Mouse (Mus musculus) forebrain, embryonic 16.5 days (tissue): ENCODE data around the gene Bach1. TPM values are rescaled to one million over a fixed set of nuclear protein-coding genes. Genes with fewer than 3 reads are reported as not detected.

Source experiments
- ATAC-seq: fragments of 200-750 bp; cut with Nextera tagmentation; 2 replicates; pipeline ENCODE4 v1.8.0; 2017; ENCODE audit warnings: mild to moderate bottlenecking, moderate library complexity
- H3K27ac ChIP-seq: fragments of 300-500 bp; sonication (generic); 2 replicates; pipeline ENCODE4 v1.5.1; 2014; ENCODE audit warnings: low read length, control low read depth
- H3K27me3 ChIP-seq: fragments of 300-500 bp; sonication (generic); replicated peaks from 2 replicates; pipeline ENCODE4 v1.6.1; 2014; ENCODE audit warnings: low read length; ENCODE audit not compliant: control insufficient read depth, insufficient read depth
- H3K36me3 ChIP-seq: fragments of 300-500 bp; sonication (generic); 2 replicates; pipeline ENCODE4 v1.6.1; 2014; ENCODE audit not compliant: control insufficient read depth, insufficient read depth
- H3K4me1 ChIP-seq: fragments of 300-500 bp; sonication (generic); replicated peaks from 2 replicates; pipeline ENCODE4 v1.6.1; 2014; ENCODE audit warnings: low read length; ENCODE audit not compliant: control insufficient read depth, insufficient read depth
- H3K4me2 ChIP-seq: fragments of 300-500 bp; sonication (generic); 2 replicates; pipeline ENCODE4 v1.6.1; 2014; ENCODE audit warnings: mild to moderate bottlenecking, low read length, control low read depth
- H3K4me3 ChIP-seq: fragments of 300-500 bp; sonication (generic); replicated peaks from 2 replicates; pipeline ENCODE4 v1.5.1; 2014; ENCODE audit warnings: mild to moderate bottlenecking, low read length, control low read depth
- H3K9ac ChIP-seq: fragments of 300-500 bp; sonication (generic); replicated peaks from 2 replicates; pipeline ENCODE4 v1.6.1; 2014; ENCODE audit warnings: low read depth, low read length, control low read depth
- H3K9me3 ChIP-seq: fragments of 300-500 bp; sonication (generic); 2 replicates; pipeline ENCODE4 v1.6.1; 2016; ENCODE audit warnings: low read length; ENCODE audit not compliant: control insufficient read depth
- WGBS: fragments of 180-500 bp; shearing (Covaris S2); extraction: QIAGEN DNeasy Blood & Tissue Kit; methylation state at CpG from one replicate; pipeline ENCODE4 v1.1.7; 2014; 5-methylcytosine and 5-hydroxymethylcytosine counted together
- polyA plus RNA-seq: library from polyadenylated mRNA; unstranded; fragments of >200 nt; fragmentation: Nextera tagmentation; extraction: Ambion mirVana; gene quantifications from 2 replicates; pipeline ENCODE4 v1.2.1, GENCODE M21; 2015

The Bach1 gene
- polyA plus RNA-seq, 1 experiment from 2014 or later: 21.4 TPM

- peaks cover 6% of the 10 kb centered on the region; the same call in 1 of the 2 replicates for H3K4me1 ChIP-seq
- H3K9me3 ChIP-seq: no peaks in the 10 kb centered on the region
- H3K27ac ChIP-seq: no peak overlapping the region
- no peak overlapping the region for H3K4me2 ChIP-seq
- ATAC-seq: no peak
- H3K27me3 ChIP-seq: no peaks in the 10 kb centered on the region
- H3K4me3 ChIP-seq: no peak overlapping the region
- WGBS: 90% methylated on average over 4 of the region's 4 CpGs
- no peak overlapping the region for H3K9ac ChIP-seq
- peaks cover 23% of the 10 kb centered on the region for H3K36me3 ChIP-seq
Observed at GRCm38 (mm10) chr16:87724826-87725225, 26.1 kb downstream of the Bach1 start.

GRCm38 (mm10) chr16:87725241-87725640 lies 26.5 kb downstream of the Bach1 start:
- Histone ChIP-seq H3K4me2 (no peak overlapping the region), H3K9me3 (no peaks in the 10 kb centered on the region), H3K4me3 (no peak overlapping the region), H3K27me3 (no peaks in the 10 kb centered on the region), H3K36me3 (peaks cover 22% of the 10 kb centered on the region), H3K4me1 (peaks cover 6% of the 10 kb centered on the region; the same call in 1 of the 2 replicates), H3K9ac (no peak overlapping the region), H3K27ac (no peak overlapping the region)
- ATAC-seq: no peak
- 93% methylated on average over 5 of the region's 5 CpGs for WGBS

- no peak for ATAC-seq
- Histone ChIP-seq H3K9ac (no peak overlapping the region), H3K4me3 (no peak overlapping the region), H3K4me1 (peaks cover 6% of the 10 kb centered on the region; the same call in 1 of the 2 replicates), H3K36me3 (peaks cover 24% of the 10 kb centered on the region), H3K27ac (no peak overlapping the region), H3K9me3 (no peaks in the 10 kb centered on the region), H3K4me2 (no peak overlapping the region), H3K27me3 (no peaks in the 10 kb centered on the region)
- 94% methylated on average over 21 of the region's 21 CpGs for WGBS
Observed at GRCm38 (mm10) chr16:87725963-87726362, 27.2 kb downstream of the Bach1 start.

GRCm38 (mm10) chr16:87726369-87726768 lies 27.6 kb downstream of the Bach1 start:
- Histone ChIP-seq H3K27me3 (no peaks in the 10 kb centered on the region), H3K4me2 (no peak overlapping the region), H3K27ac (no peak overlapping the region), H3K4me3 (no peak overlapping the region), H3K9me3 (no peaks in the 10 kb centered on the region), H3K9ac (no peak overlapping the region), H3K4me1 (peaks cover 6% of the 10 kb centered on the region; the same call in 1 of the 2 replicates), H3K36me3 (peaks cover 24% of the 10 kb centered on the region)
- no peak for ATAC-seq
- WGBS: 97% methylated on average over 6 of the region's 6 CpGs

GRCm38 (mm10) chr16:87727250-87727649 lies 28.5 kb downstream of the Bach1 start:
- Histone ChIP-seq H3K4me1 (peaks cover 6% of the 10 kb centered on the region; the same call in 1 of the 2 replicates), H3K36me3 (peaks cover 19% of the 10 kb centered on the region), H3K4me2 (no peak overlapping the region), H3K4me3 (no peak overlapping the region), H3K27me3 (no peaks in the 10 kb centered on the region), H3K27ac (no peak overlapping the region), H3K9ac (no peak overlapping the region), H3K9me3 (no peaks in the 10 kb centered on the region)
- ATAC-seq: no peak
- 50% methylated on average over 9 of the region's 9 CpGs for WGBS

- no peak overlapping the region for H3K4me2 ChIP-seq
- no peak overlapping the region for H3K9ac ChIP-seq
- H3K27ac ChIP-seq: no peak overlapping the region
- no peaks in the 10 kb centered on the region for H3K27me3 ChIP-seq
- H3K9me3 ChIP-seq: no peaks in the 10 kb centered on the region
- WGBS: 63% methylated on average over 14 of the region's 14 CpGs
- ATAC-seq: no peak
- peaks cover 15% of the 10 kb centered on the region for H3K36me3 ChIP-seq
- H3K4me1 ChIP-seq: peaks cover 6% of the 10 kb centered on the region; the same call in 1 of the 2 replicates
- no peak overlapping the region for H3K4me3 ChIP-seq
Observed at GRCm38 (mm10) chr16:87727918-87728317, 29.2 kb downstream of the Bach1 start.

GRCm38 (mm10) chr16:87728703-87729102 lies 30.0 kb downstream of the Bach1 start:
- no peaks in the 10 kb centered on the region for H3K27me3 ChIP-seq
- no peak overlapping the region for H3K27ac ChIP-seq
- WGBS: 92% methylated on average over 8 of the region's 8 CpGs
- peaks cover 6% of the 10 kb centered on the region; the same call in 1 of the 2 replicates for H3K4me1 ChIP-seq
- no peak overlapping the region for H3K4me3 ChIP-seq
- no peaks in the 10 kb centered on the region for H3K9me3 ChIP-seq
- H3K36me3 ChIP-seq: peaks cover 8% of the 10 kb centered on the region
- no peak overlapping the region for H3K9ac ChIP-seq
- no peak for ATAC-seq
- no peak overlapping the region for H3K4me2 ChIP-seq

- H3K4me2 ChIP-seq: no peak overlapping the region
- H3K4me1 ChIP-seq: peaks cover 6% of the 10 kb centered on the region; the same call in 1 of the 2 replicates
- H3K27ac ChIP-seq: no peak overlapping the region
- ATAC-seq: no peak
- WGBS: 90% methylated on average over 20 of the region's 20 CpGs
- no peaks in the 10 kb centered on the region for H3K27me3 ChIP-seq
- H3K36me3 ChIP-seq: peaks cover 8% of the 10 kb centered on the region
- no peaks in the 10 kb centered on the region for H3K9me3 ChIP-seq
- H3K9ac ChIP-seq: no peak overlapping the region
- H3K4me3 ChIP-seq: no peak overlapping the region
Observed at GRCm38 (mm10) chr16:87729469-87729868, 30.7 kb downstream of the Bach1 start.

GRCm38 (mm10) chr16:87734868-87735381 lies 36.2 kb downstream of the Bach1 start:
- ATAC-seq: no peak
- Histone ChIP-seq H3K4me1 (no peaks in the 10 kb centered on the region), H3K27ac (no peak overlapping the region), H3K4me2 (no peak overlapping the region), H3K4me3 (no peak overlapping the region), H3K36me3 (peaks cover 4% of the 10 kb centered on the region), H3K9ac (no peak overlapping the region), H3K9me3 (no peaks in the 10 kb centered on the region), H3K27me3 (no peaks in the 10 kb centered on the region)
- WGBS: 89% methylated on average over 4 of the region's 4 CpGs

- no peak overlapping the region for H3K9ac ChIP-seq
- H3K9me3 ChIP-seq: no peaks in the 10 kb centered on the region
- H3K4me3 ChIP-seq: no peak overlapping the region
- 75% methylated on average over 11 of the region's 11 CpGs for WGBS
- no peaks in the 10 kb centered on the region for H3K4me1 ChIP-seq
- H3K27me3 ChIP-seq: no peaks in the 10 kb centered on the region
- H3K27ac ChIP-seq: no peak overlapping the region
- no peak for ATAC-seq
- no peak overlapping the region for H3K4me2 ChIP-seq
- no peaks in the 10 kb centered on the region for H3K36me3 ChIP-seq
Observed at GRCm38 (mm10) chr16:87736106-87736505, 37.4 kb downstream of the Bach1 start.
